Comparison of ENCODE assay signal across 20 mouse cellular contexts in the genomic region with DNA sequence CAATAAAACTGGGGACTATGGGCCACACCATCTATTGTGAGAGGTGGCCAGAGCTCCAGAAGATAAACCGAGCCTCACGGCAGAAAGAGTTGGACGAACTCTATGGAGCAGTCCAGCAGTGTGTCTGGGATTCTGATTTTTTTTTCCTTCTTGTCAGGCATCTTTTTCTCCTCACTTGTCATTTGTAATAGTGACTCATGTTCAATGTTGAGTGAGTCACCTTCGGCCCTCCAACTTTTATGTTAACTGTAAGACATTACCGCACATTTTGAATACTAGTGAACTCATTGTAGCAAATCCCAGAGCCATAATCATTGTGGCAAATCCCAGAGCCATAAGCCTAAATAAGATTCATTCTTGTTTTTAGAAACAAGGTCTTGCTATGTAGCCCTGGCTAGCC.
"Had no signal": no experiment of that assay in that cellular context is flagged by ENCODE, and none has a peak within 500 bp of the region (broad histone marks: within the 10 kb centered on the region; RNA-seq: fewer than 3 reads in every experiment).

No protein-coding gene starts in this region.

- H3K27ac ChIP-seq: kidney, embryonic 15.5 days; limb, embryonic 12.5 days; limb, embryonic 15.5 days; liver, embryonic 14.5 days; lung, embryonic 15.5 days; midbrain, embryonic 10.5 days; midbrain, embryonic 13.5 days; stomach, embryonic 15.5 days had no signal

- H3K4me3 ChIP-seq: kidney, embryonic 15.5 days; limb, embryonic 12.5 days; limb, embryonic 15.5 days; lung, embryonic 15.5 days; megakaryocyte, embryonic 14.5 days; midbrain, embryonic 10.5 days; midbrain, embryonic 13.5 days; stomach, embryonic 15.5 days had no signal

- H3K4me1 ChIP-seq: limb, embryonic 12.5 days; limb, embryonic 15.5 days; lung, embryonic 15.5 days; midbrain, embryonic 13.5 days; stomach, embryonic 15.5 days had no signal

- DNase-seq: kidney, adult 2 months; kidney, postnatal 10 days; kidney, postnatal 4 days; left cerebral cortex, postnatal 4 days; liver, postnatal 0 days; lung, postnatal 10 days; lung, postnatal 36 days; right cerebral cortex, adult 18-20 months; right cerebral cortex, postnatal 25 days; spleen, adult 18-20 months; thymus, postnatal 25 days had no signal
